Mouse (Mus musculus): ENCODE results near the gene Gtf3c6.
A peak's percentile ranks its signal among the peaks of the same experiment; 100 is the strongest.

DNA sequence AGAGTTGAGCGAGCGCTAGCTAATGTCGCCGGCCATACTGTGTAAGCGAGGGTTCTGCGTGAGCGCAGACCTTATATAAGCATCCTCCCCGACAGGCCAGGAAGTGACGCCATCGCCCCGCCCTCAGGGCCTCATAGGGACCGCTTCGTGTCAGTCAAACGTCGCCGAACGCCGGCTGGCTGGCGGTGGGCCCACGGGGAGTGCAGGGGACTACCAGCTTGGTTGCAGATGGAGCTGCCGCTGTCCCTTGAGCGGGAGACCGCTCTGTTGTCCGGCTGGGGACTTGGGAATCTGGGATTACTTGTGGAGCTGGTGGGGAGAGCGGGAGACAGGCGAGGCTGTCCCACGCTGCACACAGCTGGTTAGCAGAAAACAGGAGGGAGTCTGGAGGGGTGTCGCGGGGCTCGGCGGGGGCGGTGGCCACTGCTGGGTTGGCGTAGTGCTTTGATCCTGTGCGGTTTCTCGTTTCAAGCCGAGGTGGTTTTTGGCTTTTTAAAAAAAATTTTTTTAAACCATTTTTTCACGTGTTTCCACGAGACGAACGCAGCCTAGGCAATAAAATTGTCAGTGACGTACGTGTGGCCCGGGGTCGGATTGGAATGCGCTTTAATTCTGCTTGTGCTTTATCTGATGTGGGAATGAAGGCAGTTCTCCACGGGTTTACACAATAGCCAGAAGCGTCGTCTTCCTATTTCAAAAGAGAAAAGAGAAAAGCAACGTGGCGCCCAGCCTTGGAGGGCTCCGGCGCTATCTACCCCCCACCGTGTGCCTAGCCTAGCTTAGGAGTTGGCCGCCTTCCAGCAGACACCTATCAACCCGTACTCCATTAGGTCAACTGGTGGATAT, 44.5 kb upstream of the Gtf3c6 start, which contains the start of gene Amd1:
- TF ChIP-seq POLR2A (IDR thresholded peaks at IDR 0.05; ENCODE audit: control insufficient read depth, low read depth, low read length) (peak; percentile 79; the same call in 1 of the 2 replicates), CTCF (IDR thresholded peaks at IDR 0.05; ENCODE audit: control insufficient read depth, insufficient read depth, insufficient replicate concordance, low read depth, low read length) (no peak)
